Mouse (Mus musculus): Measurements from ENCODE around the gene Hoxd4. TPM values are rescaled to one million over a fixed set of nuclear protein-coding genes. Genes with fewer than 3 reads are reported as not detected.
A peak's percentile ranks its signal among the peaks of the same experiment; 100 is the strongest.

The Hoxd4 gene
- polyA plus RNA-seq, 1 experiment from 2014 or later, result not detected

DNA sequence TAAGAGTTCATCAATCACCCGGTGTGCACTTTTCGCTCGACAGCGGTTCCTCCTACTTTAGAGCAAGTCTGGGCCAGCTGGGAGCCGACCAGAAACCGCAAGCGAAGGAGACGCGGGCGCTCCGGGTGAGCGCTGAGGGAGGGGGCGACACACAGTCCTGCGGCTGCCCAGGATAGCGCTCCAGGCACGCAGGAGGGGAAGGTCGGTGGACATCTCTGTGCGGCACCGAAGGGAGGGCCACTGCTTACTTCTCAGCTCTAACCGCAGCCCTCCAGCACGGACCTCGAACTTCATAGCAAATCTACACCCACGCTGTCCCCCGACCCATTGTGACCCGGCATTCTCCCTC is 41.4 kb downstream of the Hoxd4 start:
- no peaks in the 10 kb centered on the region for H3K36me3 ChIP-seq (replicated peaks)
- H3K27me3 ChIP-seq (ENCODE audit: poor library complexity, severe bottlenecking), result peaks cover 100% of the 10 kb centered on the region
- 0% methylated on average over 25 of the region's 25 CpGs for WGBS
- H3K4me1 ChIP-seq, result peaks cover 26% of the 10 kb centered on the region
- no peaks in the 10 kb centered on the region for H3K9me3 ChIP-seq
- peak overlapping the region; percentile 38 for H3K4me3 ChIP-seq
- H3K27ac ChIP-seq, result no peak overlapping the region
- peak; percentile 46 for DNase-seq (ENCODE audit: extremely low spot score, low spot score)

DNA sequence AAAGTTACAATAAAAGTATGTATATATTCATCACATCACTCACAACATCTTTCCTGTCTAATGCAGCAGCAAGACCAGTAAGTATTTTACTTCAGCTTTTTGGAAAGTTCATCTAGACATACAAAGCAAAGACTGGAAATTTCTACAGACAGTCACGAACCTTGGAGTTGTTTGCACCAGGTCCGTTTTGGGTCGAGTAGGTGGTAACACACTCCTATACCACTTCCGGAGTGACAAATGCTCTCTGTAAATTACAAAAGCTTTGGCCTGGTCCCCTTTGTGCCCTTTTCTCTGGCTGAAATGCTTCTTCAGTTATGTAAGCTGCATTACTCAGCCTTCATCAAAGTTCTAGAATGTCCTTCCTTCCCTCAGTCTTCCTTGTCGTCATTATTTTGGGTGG is 42.0 kb downstream of the Hoxd4 start:
- no peak overlapping the region for H3K4me3 ChIP-seq
- peaks cover 100% of the 10 kb centered on the region for H3K27me3 ChIP-seq (ENCODE audit: poor library complexity, severe bottlenecking)
- no peaks in the 10 kb centered on the region for H3K36me3 ChIP-seq (replicated peaks)
- no peak overlapping the region for H3K27ac ChIP-seq
- H3K4me1 ChIP-seq, result peaks cover 26% of the 10 kb centered on the region
- H3K9me3 ChIP-seq, result no peaks in the 10 kb centered on the region
- DNase-seq (ENCODE audit: extremely low spot score, low spot score), result no peak
- WGBS, result 17% methylated on average over 5 of the region's 5 CpGs

DNA sequence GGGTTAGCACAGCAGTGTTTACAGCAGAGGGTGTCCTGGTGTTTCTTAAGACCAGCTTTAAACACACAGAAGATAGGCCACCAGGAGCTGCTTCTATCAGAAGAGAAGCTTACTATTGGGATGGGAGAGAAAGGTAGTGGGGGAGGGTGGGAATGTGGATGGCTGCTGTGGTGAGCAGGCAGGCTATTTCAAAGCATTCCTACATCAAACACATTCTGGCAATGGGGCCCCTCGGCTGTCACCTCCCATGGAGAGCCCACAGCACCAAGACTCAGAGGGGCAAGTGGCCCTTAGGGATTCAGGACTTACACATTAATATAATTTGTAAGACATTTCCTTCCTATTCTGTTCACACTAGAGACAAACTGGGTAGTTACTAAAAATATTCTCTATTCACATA is 48.4 kb downstream of the Hoxd4 start:
- WGBS, result 3% methylated on average over 1 of the region's 1 CpGs
- Histone ChIP-seq H3K27ac (no peak overlapping the region), H3K4me3 (no peak overlapping the region), H3K27me3 (ENCODE audit: poor library complexity, severe bottlenecking) (peaks cover 99% of the 10 kb centered on the region), H3K36me3 (replicated peaks) (no peaks in the 10 kb centered on the region), H3K9me3 (no peaks in the 10 kb centered on the region), H3K4me1 (peaks cover 22% of the 10 kb centered on the region)
- DNase-seq (ENCODE audit: extremely low spot score, low spot score), result no peak

DNA sequence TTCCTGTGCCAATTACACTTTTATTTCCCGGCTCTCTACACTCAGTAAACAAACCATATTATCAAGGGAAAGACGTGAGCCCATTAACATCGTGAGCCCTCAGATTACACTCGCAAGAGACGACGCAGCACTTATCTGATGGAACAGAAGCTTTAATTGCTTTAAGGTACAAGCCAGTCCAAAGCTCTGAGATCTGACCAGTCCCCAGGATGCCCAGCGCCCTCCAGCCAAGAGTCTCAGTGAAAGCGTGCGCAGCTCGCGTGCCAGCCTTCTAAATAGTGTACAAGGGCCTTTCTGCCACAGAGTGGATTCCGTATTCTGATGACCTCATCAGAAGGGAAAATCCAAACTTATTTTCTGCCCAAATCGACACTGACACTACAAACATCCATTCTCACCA is 50.2 kb downstream of the Hoxd4 start:
- Histone ChIP-seq H3K9me3 (no peaks in the 10 kb centered on the region), H3K27ac (no peak overlapping the region), H3K27me3 (ENCODE audit: poor library complexity, severe bottlenecking) (peaks cover 99% of the 10 kb centered on the region), H3K4me1 (peaks cover 22% of the 10 kb centered on the region), H3K4me3 (peak overlapping the region; percentile 56; the same call in 1 of the 2 replicates), H3K36me3 (replicated peaks) (no peaks in the 10 kb centered on the region)
- 7% methylated on average over 13 of the region's 13 CpGs for WGBS
- DNase-seq (ENCODE audit: extremely low spot score, low spot score), result no peak

DNA sequence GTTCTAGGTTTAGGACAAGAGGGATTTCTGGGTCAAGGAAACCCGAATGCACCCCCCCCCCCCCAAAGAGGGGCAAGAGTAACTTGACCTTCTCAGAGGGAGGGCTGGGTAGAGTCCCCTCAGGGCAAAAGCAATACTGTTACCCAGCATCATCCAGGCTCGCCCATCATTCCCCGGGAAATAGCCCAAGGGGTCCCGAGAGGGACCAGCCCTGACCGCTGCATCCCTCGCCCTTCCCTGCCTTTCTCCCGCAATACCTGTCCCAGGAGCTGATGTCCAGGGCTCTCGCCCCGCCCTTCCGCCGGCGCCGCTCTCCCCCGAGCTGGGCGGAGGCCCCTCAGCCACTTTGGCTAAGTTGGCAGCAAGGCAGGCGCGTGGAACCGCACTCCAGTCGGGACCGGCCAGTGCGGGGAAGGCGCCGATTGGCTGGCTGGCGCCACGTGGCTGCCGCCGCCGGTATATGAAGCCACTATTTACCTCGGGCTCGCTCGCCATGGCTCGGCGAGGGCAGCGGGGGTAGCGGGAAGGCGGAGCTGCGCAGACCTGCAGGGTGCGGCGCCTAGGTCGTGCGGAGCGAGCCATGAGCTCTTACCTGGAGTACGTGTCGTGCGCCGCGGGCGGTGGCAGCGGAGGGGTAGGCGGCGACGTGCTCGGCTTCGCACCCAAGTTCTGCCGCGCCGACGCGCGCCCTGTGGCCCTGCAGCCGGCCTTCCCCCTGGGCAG is 51.0 kb downstream of the Hoxd4 start, which contains the start of gene Hoxd1:
TSS of gene Hoxd1 (plus strand) at position 459 of the 723 bp plus-strand sequence.
- Histone ChIP-seq H3K4me1 (peaks cover 22% of the 10 kb centered on the region), H3K27ac (no peak within 1 kb of the TSS), H3K9me3 (no peaks in the 10 kb centered on the region), H3K4me3 (peak within 1 kb of the TSS; percentile 56), H3K27me3 (ENCODE audit: poor library complexity, severe bottlenecking) (peaks cover 96% of the 10 kb centered on the region), H3K36me3 (replicated peaks) (no peaks in the 10 kb centered on the region)
- peak; percentile 63 for DNase-seq (ENCODE audit: extremely low spot score, low spot score)
- WGBS, result under 1% methylated on average over 61 of the region's 61 CpGs

DNA sequence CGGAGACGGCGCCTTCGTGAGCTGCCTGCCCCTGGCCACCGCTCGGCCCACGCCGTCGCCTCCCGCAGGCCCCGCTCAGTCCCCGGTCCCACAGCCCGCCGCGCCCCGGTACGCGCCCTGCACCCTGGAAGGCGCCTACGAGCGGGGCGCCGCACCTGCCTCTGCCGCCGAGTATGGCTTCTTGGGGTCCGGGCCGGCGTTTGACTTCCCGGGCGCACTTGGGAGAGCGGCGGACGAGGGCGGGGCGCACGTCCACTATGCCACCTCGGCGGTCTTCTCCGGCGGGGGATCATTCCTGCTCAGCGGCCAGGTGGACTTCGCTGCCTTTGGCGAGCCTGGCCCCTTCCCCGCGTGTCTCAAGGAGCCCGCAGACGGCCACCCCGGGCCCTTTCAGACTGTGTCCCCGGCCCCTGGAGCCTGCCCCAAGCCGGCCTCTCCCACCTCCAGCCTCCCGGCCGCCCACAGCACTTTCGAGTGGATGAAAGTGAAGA is 51.6 kb downstream of the Hoxd4 start:
- no peak for DNase-seq (ENCODE audit: extremely low spot score, low spot score)
- H3K36me3 ChIP-seq (replicated peaks), result no peaks in the 10 kb centered on the region
- no peaks in the 10 kb centered on the region for H3K9me3 ChIP-seq
- no peak overlapping the region for H3K27ac ChIP-seq
- H3K4me1 ChIP-seq, result peaks cover 22% of the 10 kb centered on the region
- 1% methylated on average over 53 of the region's 53 CpGs for WGBS
- H3K4me3 ChIP-seq, result peak overlapping the region; percentile 56
- peaks cover 91% of the 10 kb centered on the region for H3K27me3 ChIP-seq (ENCODE audit: poor library complexity, severe bottlenecking)

DNA sequence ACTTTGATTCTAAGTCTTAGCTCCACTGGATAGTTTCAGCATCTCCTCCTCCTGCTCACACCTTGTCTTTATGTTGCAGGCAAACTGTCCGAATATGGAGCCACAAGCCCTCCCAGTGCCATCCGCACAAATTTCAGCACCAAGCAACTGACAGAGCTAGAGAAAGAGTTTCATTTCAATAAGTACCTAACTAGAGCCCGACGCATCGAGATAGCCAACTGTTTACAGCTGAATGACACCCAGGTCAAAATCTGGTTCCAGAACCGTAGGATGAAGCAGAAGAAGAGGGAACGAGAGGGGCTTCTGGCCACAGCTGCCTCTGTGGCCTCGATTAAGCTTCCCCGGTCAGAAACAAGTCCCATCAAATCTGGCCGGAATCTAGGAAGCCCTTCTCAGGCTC is 52.2 kb downstream of the Hoxd4 start:
- H3K27ac ChIP-seq, result no peak overlapping the region
- 48% methylated on average over 10 of the region's 10 CpGs for WGBS
- no peaks in the 10 kb centered on the region for H3K36me3 ChIP-seq (replicated peaks)
- H3K27me3 ChIP-seq (ENCODE audit: poor library complexity, severe bottlenecking), result peaks cover 91% of the 10 kb centered on the region
- no peaks in the 10 kb centered on the region for H3K9me3 ChIP-seq
- DNase-seq (ENCODE audit: extremely low spot score, low spot score), result no peak
- H3K4me3 ChIP-seq, result no peak overlapping the region
- H3K4me1 ChIP-seq, result peaks cover 22% of the 10 kb centered on the region

DNA sequence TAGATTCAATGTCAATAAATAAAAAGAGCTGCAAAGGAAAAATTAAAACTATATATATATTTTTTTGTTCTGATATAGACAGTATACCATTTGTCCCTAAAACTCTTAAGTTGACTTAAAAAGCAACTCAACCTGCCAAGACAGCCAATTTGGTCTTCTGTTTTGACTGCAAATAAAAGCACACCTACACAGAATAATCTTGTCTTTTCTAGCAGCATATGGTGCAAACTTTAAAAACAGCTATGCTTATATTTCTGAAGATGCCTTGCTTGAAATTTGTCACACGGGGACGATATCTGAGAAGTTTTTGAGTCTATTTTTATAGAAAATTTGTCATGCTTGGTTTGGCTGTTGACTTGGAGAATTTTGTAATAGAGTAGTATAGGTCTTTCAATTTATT is 62.6 kb downstream of the Hoxd4 start:
- 91% methylated on average over 2 of the region's 2 CpGs for WGBS
- peaks cover 12% of the 10 kb centered on the region for H3K27me3 ChIP-seq (ENCODE audit: poor library complexity, severe bottlenecking)

DNA sequence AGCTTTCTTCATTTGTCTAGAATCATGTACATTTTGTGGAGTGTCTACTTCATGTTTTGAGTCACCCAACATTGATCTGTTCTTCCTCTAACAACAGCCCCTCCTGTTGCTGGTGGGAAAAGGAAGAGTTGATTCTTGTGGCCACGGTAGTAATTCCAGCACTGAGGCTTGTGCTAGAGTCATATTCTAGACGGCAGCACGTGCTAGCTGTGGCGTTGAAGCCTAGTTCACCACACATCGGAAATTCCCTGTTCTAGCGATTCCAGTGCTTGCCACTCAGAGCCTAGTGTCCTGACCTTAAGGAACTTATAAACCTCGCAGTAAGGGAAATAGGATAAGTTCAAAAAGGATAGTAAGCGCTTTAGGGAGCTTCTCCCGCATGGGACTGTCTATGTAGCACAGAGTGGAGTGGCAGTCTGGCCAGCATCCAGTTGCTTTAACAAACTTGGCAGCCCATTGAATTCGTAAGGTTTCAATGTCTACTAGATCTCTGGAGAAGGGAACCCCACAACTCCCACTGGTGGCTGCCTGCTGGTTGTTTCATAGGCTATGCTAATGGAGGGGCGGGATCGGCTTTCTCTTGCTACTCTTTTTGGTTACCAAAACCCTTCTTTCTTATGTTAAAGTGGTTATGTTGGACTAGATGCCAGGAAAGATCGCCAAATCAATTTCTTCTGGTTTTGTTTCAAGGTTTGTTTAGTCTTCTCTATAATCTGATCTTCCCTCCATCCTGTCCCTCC is 66.0 kb downstream of the Hoxd4 start:
- Histone ChIP-seq H3K4me1 (no peaks in the 10 kb centered on the region), H3K9me3 (no peaks in the 10 kb centered on the region), H3K27me3 (ENCODE audit: poor library complexity, severe bottlenecking) (peaks cover 12% of the 10 kb centered on the region), H3K27ac (no peak overlapping the region), H3K36me3 (replicated peaks) (no peaks in the 10 kb centered on the region), H3K4me3 (no peak overlapping the region)
- no peak for DNase-seq (ENCODE audit: extremely low spot score, low spot score)
- WGBS, result 75% methylated on average over 13 of the region's 13 CpGs

More for the DNA sequence above, 62.6 kb downstream of the Hoxd4 start:
- no peak for DNase-seq (ENCODE audit: extremely low spot score, low spot score)
- Histone ChIP-seq H3K36me3 (replicated peaks) (no peaks in the 10 kb centered on the region), H3K9me3 (no peaks in the 10 kb centered on the region), H3K4me3 (no peak overlapping the region), H3K27ac (no peak overlapping the region), H3K4me1 (no peaks in the 10 kb centered on the region)

MicroRNAs encoded within 50 kb of the gene (microRNA counts, 519-probe panel; counts per million panel counts)
- 341 counts per million, percentile 65 among the panel's probes with 10 or more counts for microRNA mmu-miR-10b

Small RNAs within 50 kb of the gene (microRNA-seq; reads per million reads assigned to microRNA genes)
- not detected for gene Gm44463
- 103 reads per million, percentile 48 among the genes with 10 or more reads in this experiment for gene Mir10b

Other genes starting within 250 kb of the Hoxd4 start
- 38.1 and 40.1 TPM in 2 replicates for gene Lnpk, start 132.5 kb upstream of the Hoxd4 start, polyA plus RNA-seq (2016; fragmentation: Nextera tagmentation; extraction: Ambion mirVana)
- gene Evx2, start 52.4 kb upstream of the Hoxd4 start, polyA plus RNA-seq (2016; fragmentation: Nextera tagmentation; extraction: Ambion mirVana), result not detected in 2 replicates
- gene Hoxd13, start 43.6 kb upstream of the Hoxd4 start, polyA plus RNA-seq (2016; fragmentation: Nextera tagmentation; extraction: Ambion mirVana), result not detected in 2 replicates
- not detected in 2 replicates for gene Hoxd12, start 36.9 kb upstream of the Hoxd4 start, polyA plus RNA-seq (2016; fragmentation: Nextera tagmentation; extraction: Ambion mirVana)
- gene Hoxd11, start 32.4 kb upstream of the Hoxd4 start, polyA plus RNA-seq (2016; fragmentation: Nextera tagmentation; extraction: Ambion mirVana), result not detected in 2 replicates
- gene Hoxd10, start 20.0 kb upstream of the Hoxd4 start, polyA plus RNA-seq (2016; fragmentation: Nextera tagmentation; extraction: Ambion mirVana), result not detected in 2 replicates
- gene Hoxd9, start 14.2 kb upstream of the Hoxd4 start, polyA plus RNA-seq (2016; fragmentation: Nextera tagmentation; extraction: Ambion mirVana), result not detected in 2 replicates
- not detected in 2 replicates for gene Hoxd8, start 7.3 kb upstream of the Hoxd4 start, polyA plus RNA-seq (2016; fragmentation: Nextera tagmentation; extraction: Ambion mirVana)
- 0.10 TPM in 1 of 2 replicates, not detected in the other for gene Hoxd3, start within 50 bp of the Hoxd4 start, polyA plus RNA-seq (2016; fragmentation: Nextera tagmentation; extraction: Ambion mirVana)
- not detected in 2 replicates for gene Gm28230, start 14.8 kb downstream of the Hoxd4 start, polyA plus RNA-seq (2016; fragmentation: Nextera tagmentation; extraction: Ambion mirVana)
- gene Hoxd1, start 51.1 kb downstream of the Hoxd4 start, polyA plus RNA-seq (2016; fragmentation: Nextera tagmentation; extraction: Ambion mirVana), result not detected in 2 replicates
- gene Mtx2, start 113.9 kb downstream of the Hoxd4 start, polyA plus RNA-seq (2016; fragmentation: Nextera tagmentation; extraction: Ambion mirVana), result 113 and 114 TPM in 2 replicates